Mouse (Mus musculus) erythroblast, embryonic 14.5 days (primary cell): Measurements from ENCODE around the gene Atg2a.

Source experiments
- GATA1 ChIP-seq: IDR thresholded peaks from 2 replicates; pipeline ENCODE4 v1.6.1; 2012; ENCODE audit warnings: low read length, inconsistent platforms, mixed read lengths
- TAL1 ChIP-seq: IDR thresholded peaks from 3 replicates; pipeline ENCODE4 v1.6.1; 2012; ENCODE audit warnings: low read length, inconsistent platforms, mixed read lengths

- TF ChIP-seq GATA1 = no peak
- TF ChIP-seq TAL1 = no peak
These were observed 64.1 kb downstream of the Atg2a start for GRCm38 (mm10) chr19:6305517-6306115.
